Mouse (Mus musculus): ENCODE measurements at regions not wholly inside any gene's neighbourhood (a gene's known extent, or its start where the extent isn't known, plus 50 kb on each side); places are given as distances from the start of the nearest gene placed in this dataset.

GRCm38 (mm10) chr9:63896073-63896807 lies 125.6 kb downstream of the Smad6 start:
- Histone ChIP-seq H3K4me1 (ENCODE audit: control insufficient read depth, insufficient read depth, low read length) (peaks cover 1% of the 10 kb centered on the region; the same call in 1 of the 2 replicates), H3K27ac (ENCODE audit: control insufficient read depth, insufficient read depth, low read depth, low read length, poor library complexity) (no peak overlapping the region), H3K4me3 (replicated peaks; ENCODE audit: control insufficient read depth, low read depth, low read length) (no peak overlapping the region)
- 54% methylated on average over 15 of the region's 15 CpGs for WGBS
- TF ChIP-seq POLR2A (IDR thresholded peaks at IDR 0.05; ENCODE audit: borderline replicate concordance, control insufficient read depth, low read depth, low read length) (no peak), CTCF (IDR thresholded peaks at IDR 0.05; ENCODE audit: control insufficient read depth, insufficient read depth, low read length) (no peak)

DNA sequence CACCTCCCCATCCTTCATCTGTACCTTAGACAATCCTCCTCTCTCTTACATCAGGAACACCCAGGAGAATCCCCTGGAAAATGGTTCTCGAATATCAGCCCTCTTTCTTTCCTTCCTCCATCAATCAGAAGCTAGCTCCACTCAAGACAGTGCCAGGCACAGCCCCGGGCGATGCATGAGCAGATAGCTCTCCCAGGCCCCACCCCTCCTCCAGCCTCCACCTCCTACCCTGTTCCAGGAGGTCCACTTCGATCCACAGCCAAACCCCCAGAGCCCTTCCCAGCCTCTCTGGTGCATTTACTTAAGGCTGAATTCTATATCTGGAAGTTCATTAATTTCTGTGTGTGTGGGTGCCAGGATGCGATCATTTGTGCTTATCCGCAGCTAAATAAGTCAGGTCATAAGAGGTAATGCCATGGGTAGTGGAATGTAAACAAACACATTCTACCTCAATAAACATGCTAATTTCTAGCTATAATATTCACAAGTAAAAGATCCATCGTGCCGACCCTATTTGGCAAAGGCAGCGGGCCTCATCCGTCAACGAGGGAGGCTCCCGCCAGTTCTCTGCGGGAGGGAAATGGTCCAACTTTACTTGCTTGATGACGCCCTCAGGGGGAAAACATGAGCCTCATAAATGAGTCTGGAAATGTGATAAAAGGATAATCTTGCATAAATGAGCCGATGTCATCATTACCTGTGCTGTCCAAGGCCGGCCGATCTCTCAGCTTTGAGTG lies 129.5 kb downstream of the Smad6 start:
- peaks cover 1% of the 10 kb centered on the region; the same call in 1 of the 2 replicates for H3K4me1 ChIP-seq (ENCODE audit: control insufficient read depth, insufficient read depth, low read length)
- 82% methylated on average over 17 of the region's 17 CpGs for WGBS
- TF ChIP-seq CTCF (IDR thresholded peaks at IDR 0.05; ENCODE audit: control insufficient read depth, insufficient read depth, low read length) (no peak), POLR2A (IDR thresholded peaks at IDR 0.05; ENCODE audit: borderline replicate concordance, control insufficient read depth, low read depth, low read length) (no peak)
- H3K27ac ChIP-seq (ENCODE audit: control insufficient read depth, insufficient read depth, low read depth, low read length, poor library complexity) = no peak overlapping the region
- no peak overlapping the region for H3K4me3 ChIP-seq (replicated peaks; ENCODE audit: control insufficient read depth, low read depth, low read length)

DNA sequence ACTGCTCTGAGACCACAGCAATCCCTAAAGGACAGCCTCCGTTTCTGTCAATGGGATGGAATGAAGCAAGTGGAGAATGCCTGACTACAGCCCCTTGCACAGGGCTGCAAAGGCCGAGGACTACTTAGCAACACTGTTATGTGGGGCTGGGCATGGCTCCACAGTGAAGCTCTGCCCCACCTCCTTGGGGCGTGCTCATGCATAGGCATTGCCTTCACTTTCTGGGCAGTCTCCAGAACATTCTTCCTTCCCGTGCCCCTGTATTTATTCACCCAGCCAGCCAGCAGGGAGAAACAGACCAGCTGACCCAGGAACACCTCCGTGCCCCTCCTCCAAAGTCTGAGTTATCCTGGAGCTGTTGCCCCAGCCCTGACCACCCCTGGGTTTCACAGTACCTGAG lies 131.1 kb downstream of the Smad6 start:
- no peak for TF ChIP-seq POLR2A (IDR thresholded peaks at IDR 0.05; ENCODE audit: borderline replicate concordance, control insufficient read depth, low read depth, low read length)
- TF ChIP-seq CTCF (IDR thresholded peaks at IDR 0.05; ENCODE audit: control insufficient read depth, insufficient read depth, low read length) = no peak
- Histone ChIP-seq H3K4me1 (ENCODE audit: control insufficient read depth, insufficient read depth, low read length) (no peaks in the 10 kb centered on the region), H3K4me3 (replicated peaks; ENCODE audit: control insufficient read depth, low read depth, low read length) (no peak overlapping the region), H3K27ac (ENCODE audit: control insufficient read depth, insufficient read depth, low read depth, low read length, poor library complexity) (no peak overlapping the region)
- WGBS = 69% methylated on average over 5 of the region's 5 CpGs

GRCm38 (mm10) chr9:63889570-63889969 lies 131.8 kb upstream of the Smad3 start:
- no peak overlapping the region for H3K27ac ChIP-seq (ENCODE audit: control insufficient read depth, insufficient read depth, low read depth, low read length, poor library complexity)
- H3K4me3 ChIP-seq (replicated peaks; ENCODE audit: control insufficient read depth, low read depth, low read length) = no peak overlapping the region
- TF ChIP-seq POLR2A (IDR thresholded peaks at IDR 0.05; ENCODE audit: borderline replicate concordance, control insufficient read depth, low read depth, low read length) (no peak), CTCF (IDR thresholded peaks at IDR 0.05; ENCODE audit: control insufficient read depth, insufficient read depth, low read length) (no peak)
- no peaks in the 10 kb centered on the region for H3K4me1 ChIP-seq (ENCODE audit: control insufficient read depth, insufficient read depth, low read length)
- WGBS = 86% methylated on average over 6 of the region's 6 CpGs

GRCm38 (mm10) chr9:63884971-63885370 lies 127.2 kb upstream of the Smad3 start:
- Histone ChIP-seq H3K27ac (ENCODE audit: control insufficient read depth, insufficient read depth, low read depth, low read length, poor library complexity) (no peak overlapping the region), H3K4me1 (ENCODE audit: control insufficient read depth, insufficient read depth, low read length) (no peaks in the 10 kb centered on the region), H3K4me3 (replicated peaks; ENCODE audit: control insufficient read depth, low read depth, low read length) (no peak overlapping the region)
- TF ChIP-seq POLR2A (IDR thresholded peaks at IDR 0.05; ENCODE audit: borderline replicate concordance, control insufficient read depth, low read depth, low read length) (no peak), CTCF (IDR thresholded peaks at IDR 0.05; ENCODE audit: control insufficient read depth, insufficient read depth, low read length) (no peak)
- WGBS = 83% methylated on average over 2 of the region's 2 CpGs

- Histone ChIP-seq H3K4me3 (replicated peaks; ENCODE audit: control insufficient read depth, low read depth, low read length) (no peak overlapping the region), H3K27ac (ENCODE audit: control insufficient read depth, insufficient read depth, low read depth, low read length, poor library complexity) (no peak overlapping the region), H3K4me1 (ENCODE audit: control insufficient read depth, insufficient read depth, low read length) (no peaks in the 10 kb centered on the region)
- TF ChIP-seq CTCF (IDR thresholded peaks at IDR 0.05; ENCODE audit: control insufficient read depth, insufficient read depth, low read length) (no peak; the same call in 1 of the 2 replicates), POLR2A (IDR thresholded peaks at IDR 0.05; ENCODE audit: borderline replicate concordance, control insufficient read depth, low read depth, low read length) (no peak)
- WGBS = 64% methylated on average over 6 of the region's 6 CpGs
Observed at GRCm38 (mm10) chr9:63883738-63884520, 126.1 kb upstream of the Smad3 start.

- 87% methylated on average over 10 of the region's 10 CpGs for WGBS
- Histone ChIP-seq H3K4me3 (replicated peaks; ENCODE audit: control insufficient read depth, low read depth, low read length) (no peak overlapping the region), H3K4me1 (ENCODE audit: control insufficient read depth, insufficient read depth, low read length) (no peaks in the 10 kb centered on the region), H3K27ac (ENCODE audit: control insufficient read depth, insufficient read depth, low read depth, low read length, poor library complexity) (no peak overlapping the region)
- TF ChIP-seq POLR2A (IDR thresholded peaks at IDR 0.05; ENCODE audit: borderline replicate concordance, control insufficient read depth, low read depth, low read length) (no peak), CTCF (IDR thresholded peaks at IDR 0.05; ENCODE audit: control insufficient read depth, insufficient read depth, low read length) (no peak)
Observed at GRCm38 (mm10) chr9:63881692-63882091, 123.9 kb upstream of the Smad3 start.

- Histone ChIP-seq H3K4me3 (replicated peaks; ENCODE audit: control insufficient read depth, low read depth, low read length) (no peak overlapping the region), H3K4me1 (ENCODE audit: control insufficient read depth, insufficient read depth, low read length) (no peaks in the 10 kb centered on the region), H3K27ac (ENCODE audit: control insufficient read depth, insufficient read depth, low read depth, low read length, poor library complexity) (no peak overlapping the region)
- 57% methylated on average over 4 of the region's 4 CpGs for WGBS
- TF ChIP-seq POLR2A (IDR thresholded peaks at IDR 0.05; ENCODE audit: borderline replicate concordance, control insufficient read depth, low read depth, low read length) (no peak), CTCF (IDR thresholded peaks at IDR 0.05; ENCODE audit: control insufficient read depth, insufficient read depth, low read length) (no peak)
Observed at GRCm38 (mm10) chr9:63881261-63881563, 123.4 kb upstream of the Smad3 start.
